Mouse (Mus musculus): ENCODE measurements around the gene Nr6a1.

Gene Nr6a1

DNA sequence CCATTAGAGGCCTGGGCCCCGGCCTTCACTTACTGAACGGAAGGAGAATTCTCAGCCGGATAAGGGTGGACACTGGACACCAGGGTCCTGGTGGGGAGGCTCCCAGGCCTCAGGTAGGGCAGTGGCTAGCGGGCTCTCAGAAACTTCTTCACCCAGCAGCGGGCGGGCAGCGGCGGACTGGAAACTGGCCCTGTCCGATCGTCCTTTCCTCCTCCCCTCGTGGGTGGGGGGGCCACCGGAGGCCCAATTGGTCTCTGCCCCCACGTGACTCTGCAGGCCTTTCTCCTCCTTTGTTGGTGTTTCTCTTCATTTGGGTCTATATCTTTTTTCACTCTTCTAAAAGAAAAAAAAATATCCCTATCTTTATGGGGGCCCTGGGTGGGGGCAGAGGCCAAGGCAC lies 213.2 kb downstream of the Nr6a1 start, which contains the start of gene Nr5a1:
Gene Nr5a1, minus strand, starts transcription at position 219 of the 400 bp plus-strand sequence.
- DNase-seq (ENCODE audit: low spot score in 2 of 2), result no peak

DNA sequence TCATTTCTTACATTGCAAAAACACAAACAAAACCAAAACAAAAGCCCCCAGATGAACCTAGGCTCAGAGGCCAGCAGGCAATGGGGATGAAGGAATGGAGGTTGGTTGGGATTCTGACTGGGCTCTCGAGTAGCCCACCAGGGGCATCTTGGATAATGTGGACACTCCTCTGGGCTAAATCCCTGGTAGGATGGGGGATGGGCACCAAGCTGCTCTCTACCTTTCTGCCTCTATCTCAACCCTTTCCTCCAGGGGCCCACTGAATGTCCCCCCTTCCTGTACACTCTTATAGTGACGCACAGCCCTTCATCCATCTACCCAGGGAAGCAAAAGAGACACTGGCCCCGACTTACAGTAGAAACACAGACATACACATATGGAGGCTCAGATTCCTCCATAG lies 213.9 kb downstream of the Nr6a1 start:
- no peak for DNase-seq (ENCODE audit: low spot score in 2 of 2)

DNA sequence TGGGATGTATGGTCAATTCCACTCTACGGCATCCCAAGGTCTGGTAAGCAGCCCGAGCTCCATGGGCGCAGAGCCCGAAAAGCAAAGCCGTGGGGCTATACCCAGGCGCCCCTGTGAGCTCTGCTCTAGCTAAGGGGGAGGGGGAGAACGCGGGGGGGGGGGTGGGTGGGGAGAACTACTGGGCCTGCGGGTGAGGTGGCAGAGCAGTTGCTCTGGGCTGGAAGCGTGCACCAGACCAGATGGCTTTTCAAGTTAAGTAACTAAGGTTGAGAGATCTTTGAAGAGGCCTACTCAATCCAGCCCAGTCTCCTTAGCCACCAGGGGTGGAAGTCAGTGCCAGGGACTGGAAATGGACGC lies 214.7 kb downstream of the Nr6a1 start:
- DNase-seq (ENCODE audit: low spot score in 2 of 2), result no peak

DNA sequence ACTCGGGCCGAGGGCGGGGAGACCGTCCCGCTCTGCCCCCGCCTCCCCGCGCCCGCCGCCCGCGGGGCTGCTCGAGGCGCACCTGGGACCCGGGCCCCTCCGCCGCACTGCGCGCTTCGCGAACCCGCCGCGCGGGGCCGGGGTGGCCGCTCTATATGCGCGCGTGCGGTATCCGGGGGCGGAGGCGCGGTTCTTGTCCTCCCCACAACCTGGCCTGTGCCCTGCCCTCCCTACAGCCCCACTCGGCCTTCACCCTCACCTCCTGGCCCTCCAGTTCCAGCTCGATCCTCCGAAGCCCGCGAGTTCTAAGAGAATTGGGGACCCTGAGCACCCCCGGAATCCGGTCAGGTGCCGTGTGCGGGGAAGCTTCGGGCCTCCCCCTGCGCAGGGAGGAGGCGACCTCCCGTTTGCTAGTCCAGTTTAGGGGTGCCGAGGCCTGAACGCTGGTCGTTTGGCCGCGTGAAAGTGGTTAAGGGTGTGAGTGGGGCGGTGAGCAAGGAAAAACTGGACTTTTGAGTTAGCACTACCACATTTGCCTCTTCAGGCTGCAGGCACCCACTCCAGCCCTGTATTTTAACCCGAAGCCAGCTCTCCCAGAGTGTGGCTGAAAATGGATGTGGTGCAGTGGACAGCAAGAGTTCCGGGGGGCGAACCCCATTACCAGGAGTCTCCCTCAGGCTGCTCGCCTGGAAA lies 215.3 kb downstream of the Nr6a1 start:
- DNase-seq (ENCODE audit: low spot score in 2 of 2), result no peak

DNA sequence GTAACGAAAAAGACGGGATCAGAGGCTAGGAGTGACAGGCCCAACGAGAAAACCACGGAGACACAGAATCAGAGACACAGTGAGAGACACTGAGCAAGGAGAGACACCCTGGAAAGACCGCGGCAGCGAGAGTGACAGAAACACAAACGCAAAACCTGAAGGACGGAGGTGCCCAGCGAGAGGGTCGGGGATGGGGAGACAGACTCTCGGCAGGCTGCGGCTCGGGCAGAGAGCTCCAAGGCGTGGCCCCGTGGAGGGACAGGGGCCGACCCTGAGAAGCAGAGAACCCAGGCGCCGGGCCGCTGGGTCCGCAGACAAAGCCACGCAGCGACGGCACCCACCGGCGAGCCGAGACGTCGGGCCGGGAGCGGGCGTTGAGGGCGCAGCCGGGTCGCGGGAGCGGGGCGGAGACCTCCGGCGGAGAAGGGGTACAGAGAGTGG lies 216.0 kb downstream of the Nr6a1 start:
- no peak for DNase-seq (ENCODE audit: low spot score in 2 of 2)

DNA sequence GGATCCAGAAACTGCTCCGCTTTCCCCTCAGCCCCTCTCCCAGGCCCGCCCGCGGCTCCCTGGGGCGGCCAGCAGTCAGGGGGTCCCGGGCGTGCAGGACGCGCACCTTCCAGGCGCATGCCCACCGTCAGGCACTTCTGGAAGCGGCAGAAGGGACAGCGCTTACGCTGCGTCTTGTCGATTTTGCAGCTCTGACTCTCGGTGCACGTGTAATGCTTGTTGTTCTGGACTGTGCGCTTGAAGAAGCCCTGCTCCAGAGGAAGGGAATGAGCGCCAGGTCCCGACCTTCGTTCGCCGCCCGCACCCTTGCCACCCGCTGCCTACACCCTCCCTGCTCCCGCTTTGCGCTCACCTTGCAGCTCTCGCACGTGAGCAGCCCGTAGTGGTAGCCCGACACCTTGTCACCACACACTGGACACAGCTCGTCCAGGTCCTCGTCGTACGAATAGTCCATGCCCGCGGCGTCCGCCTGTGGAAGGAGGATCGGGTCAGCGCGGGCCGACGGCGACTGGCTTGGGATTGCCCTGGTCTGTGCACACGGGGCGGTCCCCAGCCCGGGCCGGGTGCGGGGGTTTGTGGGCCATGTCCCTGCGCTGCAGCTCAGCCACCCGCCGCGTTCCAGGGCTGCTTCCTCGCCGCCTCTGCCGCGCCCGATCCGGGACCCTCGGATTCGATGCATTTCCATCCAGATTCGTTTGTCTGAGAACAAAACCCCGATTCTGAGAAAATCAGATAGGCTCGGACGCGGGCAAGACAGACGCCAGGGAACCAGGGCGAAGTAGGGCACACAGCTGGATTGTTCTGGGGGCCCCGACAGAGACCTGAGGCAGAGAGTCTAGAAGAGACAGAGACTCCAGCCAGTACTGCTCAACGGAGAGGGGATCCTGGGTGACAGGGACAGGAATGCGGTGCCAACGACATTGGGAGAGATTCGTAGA lies 216.9 kb downstream of the Nr6a1 start:
- DNase-seq (ENCODE audit: low spot score in 2 of 2), result no peak

DNA sequence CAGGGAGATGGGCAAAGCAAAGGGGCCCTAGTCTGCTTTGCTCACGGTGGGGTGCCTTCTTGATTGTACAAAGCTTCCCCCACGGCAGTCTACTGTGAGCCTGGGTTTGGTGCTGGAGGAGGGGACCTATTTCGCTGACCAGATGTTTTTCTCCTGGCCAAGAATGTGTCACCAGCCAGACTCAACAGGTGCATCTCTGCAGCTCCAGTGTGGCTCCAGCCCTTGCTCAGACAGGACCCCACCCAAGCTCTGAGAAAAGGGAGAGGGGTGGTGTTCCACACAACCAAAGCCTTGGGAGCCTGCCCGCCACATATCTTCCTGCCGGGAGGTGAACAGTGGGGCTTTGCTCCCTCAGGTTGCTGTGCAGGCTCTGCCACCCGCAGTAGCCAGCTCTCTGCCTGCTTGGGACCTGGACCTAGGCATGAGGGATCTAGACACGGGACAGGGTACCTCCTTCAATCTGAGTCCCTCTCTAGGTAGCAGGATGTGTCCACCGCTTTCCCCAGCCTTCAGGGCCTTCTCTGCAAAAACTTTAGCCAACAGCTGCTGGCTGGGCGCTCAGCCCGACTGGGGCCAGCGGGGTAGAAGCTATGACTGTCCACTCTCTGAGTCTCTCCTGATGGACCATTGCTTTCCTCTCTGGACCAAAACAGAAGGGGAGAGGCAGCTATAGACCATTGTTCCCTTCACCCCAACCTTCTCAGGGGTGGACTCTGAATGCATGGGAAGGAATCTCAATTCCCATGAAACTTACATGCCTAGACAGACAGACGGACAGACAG lies 218.4 kb downstream of the Nr6a1 start:
- DNase-seq (ENCODE audit: low spot score in 2 of 2), result peak in 1 of 2 experiments; percentile 62

DNA sequence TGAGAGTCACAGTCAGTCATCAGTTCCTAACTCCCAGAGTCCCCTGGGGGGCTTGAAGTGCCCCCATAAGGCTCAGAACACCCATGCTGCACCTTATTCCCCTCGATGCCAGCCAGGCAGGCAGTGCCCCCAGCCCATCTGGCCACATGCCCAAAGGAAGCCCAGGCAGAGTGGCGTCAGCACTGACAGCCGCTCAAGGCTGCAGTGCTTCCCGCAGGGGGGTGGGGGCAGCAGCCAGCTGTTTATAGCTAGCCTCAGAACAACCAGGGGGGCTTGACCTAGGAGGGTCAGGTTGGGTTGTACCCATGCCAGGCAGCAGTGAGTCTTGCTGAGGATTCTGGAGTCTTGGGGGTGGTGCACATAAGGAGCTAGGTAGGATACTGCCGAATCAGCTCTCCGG lies 220.8 kb downstream of the Nr6a1 start:
- no peak for DNase-seq (ENCODE audit: low spot score in 2 of 2)

DNA sequence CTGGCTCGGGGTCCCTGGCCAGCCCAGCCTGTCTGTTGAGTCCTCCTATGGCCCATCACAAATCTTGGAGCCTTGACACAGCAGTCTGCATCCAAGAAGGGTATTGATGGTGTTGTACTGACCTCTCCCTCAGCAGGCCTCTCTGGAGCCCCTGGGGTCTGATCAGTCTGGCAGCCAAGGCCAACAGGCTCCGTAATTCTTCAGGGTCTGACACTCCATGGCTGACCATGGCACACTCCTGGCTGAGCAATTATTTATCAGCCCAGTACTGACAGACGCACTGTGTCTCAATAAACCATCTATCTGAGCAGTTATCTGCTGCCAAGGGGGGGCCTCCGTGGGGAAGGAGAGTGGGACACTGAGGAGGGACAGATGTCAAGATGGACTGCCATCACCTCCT lies 222.5 kb downstream of the Nr6a1 start:
- no peak for DNase-seq (ENCODE audit: low spot score in 2 of 2)

DNA sequence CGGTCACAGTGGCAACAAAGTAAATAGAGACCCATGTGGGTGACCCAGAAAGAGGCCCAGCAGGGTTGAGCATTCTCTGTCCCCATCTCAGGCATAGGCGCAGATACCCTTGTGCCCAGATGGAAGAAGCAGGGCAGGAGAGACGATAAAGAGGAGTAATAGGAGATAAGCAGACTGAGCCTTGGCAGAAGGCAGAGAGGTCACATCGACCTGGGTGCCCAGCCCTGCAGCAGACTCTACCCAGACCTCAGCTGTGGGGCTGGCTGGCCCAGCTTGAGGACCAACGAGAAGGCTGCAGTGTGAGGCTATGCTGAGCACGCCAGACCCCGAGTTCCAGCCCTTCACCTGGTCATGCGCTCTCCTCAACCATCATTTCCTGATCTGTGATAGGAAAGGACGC lies 223.2 kb downstream of the Nr6a1 start:
- DNase-seq (ENCODE audit: low spot score in 2 of 2), result no peak

DNA sequence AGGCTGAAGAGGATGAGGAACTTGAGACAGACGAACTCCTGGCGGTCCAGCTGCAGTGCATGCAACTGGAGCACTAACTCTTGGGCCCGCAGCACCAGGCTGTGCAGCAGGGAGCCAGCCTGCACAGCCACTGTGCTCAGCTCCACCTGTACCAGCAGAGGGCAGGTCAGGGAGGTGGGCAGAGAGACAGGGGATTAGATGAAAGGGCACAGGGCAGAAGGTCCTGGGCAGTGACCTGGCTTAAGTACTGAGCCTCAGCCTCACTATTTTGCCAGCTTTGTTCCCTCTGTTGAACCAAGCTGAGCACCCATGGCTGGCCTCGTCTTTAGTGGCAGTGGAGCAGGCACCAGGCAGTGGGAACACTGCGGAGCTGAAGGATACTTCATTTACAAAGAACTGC lies 227.3 kb downstream of the Nr6a1 start:
- no peak for DNase-seq (ENCODE audit: low spot score in 2 of 2)

DNA sequence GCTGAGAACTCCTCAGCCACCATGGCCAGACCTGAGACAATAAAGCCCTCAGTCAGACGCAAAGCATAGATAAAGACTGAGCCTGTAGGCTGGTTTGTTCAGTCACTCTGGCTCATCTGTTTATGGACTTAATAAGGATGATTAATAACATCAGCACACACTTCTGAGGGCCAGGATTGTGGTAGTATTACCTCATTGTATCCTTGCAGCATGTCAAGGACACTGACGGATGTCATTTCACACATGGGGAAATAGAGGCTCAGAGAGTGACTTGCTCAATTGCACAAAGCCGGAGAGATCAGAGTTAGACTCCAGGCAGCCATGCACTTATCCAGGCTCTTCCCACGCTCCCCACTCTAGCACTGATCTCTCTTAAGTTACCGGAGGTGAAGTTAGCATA lies 228.9 kb downstream of the Nr6a1 start:
- no peak for DNase-seq (ENCODE audit: low spot score in 2 of 2)

DNA sequence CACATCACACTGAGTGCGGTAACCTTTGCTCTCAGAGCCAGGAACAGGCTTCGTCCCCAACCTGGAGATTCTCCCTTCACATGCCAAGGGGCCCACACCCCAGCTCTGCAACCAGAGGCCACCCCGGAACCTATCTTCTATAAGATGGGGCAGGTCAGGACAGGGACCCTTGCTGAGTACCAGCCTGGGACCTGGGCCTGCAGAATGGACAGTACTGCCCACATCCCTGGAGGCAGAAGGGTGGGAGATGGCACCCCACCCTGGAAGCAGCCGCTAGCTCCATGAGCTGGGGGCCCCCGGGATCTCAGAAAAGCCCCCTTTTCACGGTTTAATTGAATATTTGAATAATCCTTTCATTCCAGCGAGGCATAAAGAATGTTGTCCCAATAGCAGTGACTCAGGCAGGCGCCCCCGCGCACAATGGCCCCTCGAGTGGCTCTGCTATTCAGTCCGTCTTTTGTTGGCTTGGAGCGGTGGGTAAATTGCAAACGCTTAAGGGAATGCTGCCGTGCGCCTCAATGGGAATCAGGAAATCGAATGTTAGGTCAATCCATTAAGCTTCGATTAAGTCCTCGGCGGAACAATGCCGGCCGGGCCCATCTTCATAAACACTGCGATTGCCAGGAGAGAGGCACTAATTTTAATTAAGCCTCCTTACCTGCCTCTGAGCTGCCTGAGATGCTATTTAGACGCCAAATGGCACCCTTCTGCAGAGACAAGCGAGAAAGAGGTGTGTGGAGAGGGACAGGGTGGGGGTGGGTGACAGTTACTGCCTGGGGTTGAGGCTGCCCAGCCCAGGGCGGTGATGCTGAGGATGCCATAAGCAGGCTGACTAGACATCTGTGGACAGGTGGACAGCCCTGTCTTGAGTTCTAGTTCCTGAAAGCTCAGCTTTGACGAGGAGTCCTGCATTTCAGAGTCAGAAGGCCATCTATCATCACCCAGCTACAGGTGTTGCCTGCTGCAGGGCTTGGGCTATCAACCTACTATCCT lies 230.1 kb downstream of the Nr6a1 start:
- no peak for DNase-seq (ENCODE audit: low spot score in 2 of 2)

DNA sequence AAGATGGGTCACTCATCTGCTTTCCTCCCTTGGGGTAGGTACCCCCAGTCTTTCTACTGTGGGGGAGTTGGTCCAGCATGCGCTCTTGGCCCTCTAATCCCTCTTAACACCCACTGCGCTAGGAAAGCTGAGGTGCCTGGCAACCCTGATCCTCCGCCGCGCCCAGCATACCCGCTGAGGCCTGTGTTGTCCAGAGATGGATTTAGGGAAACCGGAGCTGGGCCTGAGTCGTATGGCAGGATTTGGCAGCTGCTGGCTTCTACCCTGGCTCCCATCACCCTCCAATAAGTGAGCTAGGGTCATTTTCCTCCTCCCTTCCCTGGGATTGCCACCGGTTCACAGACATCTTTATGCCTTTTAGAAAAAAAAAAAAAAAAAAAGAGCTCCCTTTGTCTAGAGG lies 231.7 kb downstream of the Nr6a1 start:
- no peak for DNase-seq (ENCODE audit: low spot score in 2 of 2)

DNA sequence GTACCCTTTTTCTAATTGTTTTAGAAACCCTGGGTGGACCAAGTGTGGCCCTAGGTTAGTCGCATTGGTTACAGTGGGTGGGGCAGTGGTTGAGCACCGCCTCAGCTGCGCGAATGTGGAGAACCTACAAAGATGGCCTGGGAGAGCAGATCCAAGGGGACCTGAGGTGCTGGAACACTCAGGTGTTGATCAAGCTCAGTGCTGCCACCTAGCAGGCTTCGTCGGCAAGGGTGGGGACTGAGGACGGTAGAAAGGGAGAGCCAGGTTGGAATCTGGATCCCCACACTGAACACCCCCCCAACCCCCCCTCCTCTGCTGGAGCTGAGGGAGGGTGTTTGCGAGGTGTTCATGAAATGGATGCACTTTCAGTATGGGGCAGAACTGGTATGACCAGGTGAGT lies 235.9 kb downstream of the Nr6a1 start:
- no peak for DNase-seq (ENCODE audit: low spot score in 2 of 2)

DNA sequence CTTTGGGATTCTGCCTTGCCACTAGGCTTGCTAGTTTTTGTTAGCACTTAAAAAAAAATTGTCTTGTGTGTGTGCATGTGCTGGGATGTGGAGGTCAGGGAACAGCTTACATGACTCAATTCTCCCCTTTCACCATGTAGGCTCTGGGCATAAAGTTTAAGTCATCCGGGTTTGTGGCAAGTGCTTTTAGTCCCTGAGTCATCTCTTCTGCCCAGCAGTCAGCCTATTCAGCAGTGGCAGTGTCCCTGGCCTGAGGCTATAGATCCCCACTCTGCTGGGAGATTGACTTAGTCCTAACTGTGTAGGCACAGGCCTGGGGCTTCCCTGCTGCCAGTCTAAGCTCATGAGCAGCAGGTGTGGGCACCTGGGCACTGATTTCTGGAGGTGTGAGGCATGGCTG lies 237.6 kb downstream of the Nr6a1 start:
- DNase-seq (ENCODE audit: low spot score in 2 of 2), result no peak

DNA sequence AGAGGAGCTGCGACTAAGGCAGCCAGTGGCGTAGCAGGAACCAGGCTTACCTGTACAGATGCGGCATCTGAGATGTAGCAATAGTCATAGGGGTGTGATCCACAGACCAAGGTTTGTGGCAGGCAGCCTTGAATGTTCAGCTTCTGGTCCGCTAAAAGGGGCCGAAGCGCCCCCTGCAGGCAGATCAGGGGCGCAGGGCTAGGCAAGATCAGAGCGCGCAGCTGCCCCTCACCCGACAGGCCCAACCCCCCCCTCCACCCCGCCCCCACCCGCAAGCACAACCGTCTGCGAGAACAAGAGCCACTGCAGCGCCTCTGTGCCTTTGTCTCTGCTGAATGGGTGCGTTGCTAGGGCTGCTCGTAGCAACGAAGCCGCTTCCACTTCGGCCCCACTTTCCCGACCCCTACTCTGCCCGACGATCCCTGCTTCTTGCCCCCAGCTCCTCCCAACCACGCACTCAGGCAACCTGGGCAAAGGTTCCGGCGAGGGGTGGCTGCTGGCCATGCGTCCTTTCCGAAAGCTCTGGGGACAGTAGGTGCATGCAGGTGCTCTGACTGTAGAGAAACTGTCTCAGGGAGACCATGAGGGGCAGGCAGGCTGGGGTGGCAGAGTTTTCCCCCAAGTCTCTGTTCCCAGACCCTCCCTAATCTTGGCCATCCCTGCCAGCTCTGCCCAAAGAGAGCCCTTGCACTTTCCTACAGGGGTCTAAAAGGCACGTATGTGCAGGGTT lies 238.5 kb downstream of the Nr6a1 start:
- no peak for DNase-seq (ENCODE audit: low spot score in 2 of 2)

DNA sequence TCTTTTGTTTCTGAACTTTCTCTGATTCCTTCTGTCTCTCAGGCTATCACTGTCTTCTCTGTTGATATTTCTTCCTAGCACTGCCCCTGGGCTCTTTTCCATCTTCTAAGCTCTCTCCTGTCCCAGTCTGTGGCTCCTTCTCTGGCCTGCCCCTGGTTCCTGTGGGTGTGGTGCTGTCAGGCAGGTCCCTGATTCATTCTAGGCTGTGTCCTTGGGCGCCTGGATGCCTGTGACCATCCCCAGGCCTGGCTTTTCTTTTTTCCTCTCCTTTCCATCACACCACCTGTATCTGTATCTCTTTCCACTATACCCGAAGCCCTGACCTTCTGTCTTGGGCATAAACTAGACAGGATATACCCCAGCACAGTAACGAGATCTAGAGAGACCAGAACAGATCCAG lies 241.7 kb downstream of the Nr6a1 start:
- no peak for DNase-seq (ENCODE audit: low spot score in 2 of 2)

DNA sequence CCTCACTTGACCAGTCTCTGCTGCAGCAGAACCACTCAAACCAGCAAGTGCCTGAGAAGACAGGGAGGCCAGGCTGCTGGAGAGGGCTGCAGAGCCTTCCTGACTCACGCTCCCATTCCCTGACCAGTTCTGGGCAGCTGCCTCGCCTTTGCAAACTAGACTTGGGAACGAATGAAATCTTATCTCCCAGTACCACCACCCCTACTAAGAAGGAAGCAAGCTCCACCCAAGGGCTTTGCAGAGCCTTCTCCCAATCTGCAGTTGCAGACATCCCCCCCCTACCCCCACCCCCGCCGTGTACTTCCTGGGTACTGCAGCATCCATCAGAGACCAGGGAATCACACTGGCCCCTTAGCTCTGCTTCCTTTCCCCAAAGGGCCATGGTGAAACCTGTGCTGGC lies 244.4 kb downstream of the Nr6a1 start:
- no peak for DNase-seq (ENCODE audit: low spot score in 2 of 2)

DNA sequence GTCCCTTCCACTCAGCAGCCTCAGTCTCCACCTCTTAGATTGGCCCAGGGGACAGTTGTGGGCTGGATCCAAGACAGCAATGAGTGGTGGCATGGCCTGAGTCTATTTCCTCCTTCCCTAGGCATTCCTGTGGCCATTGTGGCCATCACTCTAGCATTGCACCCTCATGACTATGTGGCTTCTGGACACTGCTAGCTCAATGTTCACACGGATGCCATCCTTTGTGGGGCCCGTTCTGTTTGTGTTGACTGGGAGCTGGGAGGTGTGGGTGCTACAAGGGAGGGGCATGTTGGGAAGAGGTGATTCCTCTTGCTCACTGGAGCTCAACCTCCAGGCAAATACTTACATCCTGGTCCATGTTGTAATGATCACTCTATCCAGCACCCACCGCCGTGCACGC lies 245.3 kb downstream of the Nr6a1 start:
- no peak for DNase-seq (ENCODE audit: low spot score in 2 of 2)
